Mouse (Mus musculus) ES-Bruce4 (cell line): Measurements from ENCODE around the gene Nanos3. TPM values are rescaled to one million over a fixed set of nuclear protein-coding genes. Genes with fewer than 3 reads are reported as not detected.

ENCODE experiments used
- H3K27ac ChIP-seq: 2 replicates; pipeline ENCODE4 v1.5.1; 2012; ENCODE audit warnings: low read length, inconsistent platforms; ENCODE audit not compliant: insufficient read depth
- H3K27me3 ChIP-seq: 2 replicates; pipeline ENCODE4 v1.6.1; 2012; ENCODE audit warnings: mild to moderate bottlenecking, low read length, inconsistent platforms; ENCODE audit not compliant: control insufficient read depth, poor library complexity, insufficient read depth, severe bottlenecking
- H3K36me3 ChIP-seq: 2 replicates; pipeline ENCODE4 v1.6.1; 2012; ENCODE audit warnings: inconsistent platforms, mild to moderate bottlenecking, low read length, moderate library complexity; ENCODE audit not compliant: control insufficient read depth, poor library complexity, insufficient read depth, severe bottlenecking
- H3K4me1 ChIP-seq: one replicate; pipeline ENCODE4 v1.8.1; 2011; ENCODE audit warnings: low read length; ENCODE audit not compliant: control insufficient read depth, insufficient read depth
- H3K4me3 ChIP-seq: 2 replicates; pipeline ENCODE4 v1.5.1; 2011; ENCODE audit warnings: low read depth, mild to moderate bottlenecking, low read length
- H3K9ac ChIP-seq: 2 replicates; pipeline ENCODE4 v1.6.1; 2012; ENCODE audit warnings: low read depth, mild to moderate bottlenecking, inconsistent platforms; ENCODE audit not compliant: poor library complexity, severe bottlenecking
- H3K9me3 ChIP-seq: replicated peaks from 2 replicates; pipeline ENCODE4 v1.6.1; 2012; ENCODE audit warnings: mild to moderate bottlenecking, low read length, inconsistent platforms; ENCODE audit not compliant: control insufficient read depth, poor library complexity, insufficient read depth, severe bottlenecking
- CTCF ChIP-seq: IDR thresholded peaks from one replicate; pipeline ENCODE4 v1.8.1; 2011; ENCODE audit warnings: low read depth, low read length
- EP300 ChIP-seq: IDR thresholded peaks from 2 replicates; pipeline ENCODE4 v1.6.1; 2011; ENCODE audit warnings: low read depth, low read length; ENCODE audit not compliant: insufficient read depth
- POLR2A ChIP-seq: IDR thresholded peaks from one replicate; pipeline ENCODE4 v1.8.1; 2011; ENCODE audit warnings: low read length; ENCODE audit not compliant: insufficient read depth
- polyA plus RNA-seq: library from polyadenylated mRNA; stranded (reverse); fragments of >200 nt; gene quantifications from 2 replicates; pipeline ENCODE4 v1.2.4, GENCODE M21; 2011; ENCODE audit warnings: low read depth; ENCODE audit not compliant: missing spikeins, insufficient read depth, insufficient read length

Gene Nanos3
- 3.0 and 4.3 TPM in 2 replicates for polyA plus RNA-seq

DNA sequence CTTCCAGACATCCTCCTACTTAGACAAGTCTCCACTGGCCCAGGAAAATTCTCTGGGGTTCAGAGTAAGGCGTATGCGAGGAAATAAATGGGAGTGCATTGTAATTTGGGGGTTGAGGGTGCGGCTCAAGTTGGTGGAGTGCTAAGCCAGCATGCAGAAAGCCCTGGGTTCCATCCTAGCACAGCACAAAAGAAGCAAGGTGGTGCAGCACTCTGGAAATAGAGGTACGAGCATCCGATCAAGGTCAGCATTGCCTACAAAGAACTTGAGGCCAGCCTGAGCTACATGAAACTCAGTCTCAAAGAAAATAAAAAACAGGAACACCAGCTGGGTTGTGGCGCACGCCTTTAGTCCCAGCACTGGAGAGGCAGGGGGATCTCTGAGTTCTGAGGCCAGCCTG lies at the start of gene Nanos3:
Gene Nanos3 (minus strand): TSS at position 101 of the 400 bp plus-strand sequence.
- H3K9ac ChIP-seq: peak within 1 kb of the TSS; percentile 98
- TF ChIP-seq POLR2A (no peak), CTCF (no peak), EP300 (no peak)
- no peaks in the 10 kb centered on the region for H3K36me3 ChIP-seq
- no peaks in the 10 kb centered on the region for H3K9me3 ChIP-seq
- peak within 1 kb of the TSS; percentile 87 for H3K27ac ChIP-seq
- peaks cover 5% of the 10 kb centered on the region for H3K4me1 ChIP-seq
- peak within 1 kb of the TSS; percentile 75 for H3K4me3 ChIP-seq
- no peaks in the 10 kb centered on the region for H3K27me3 ChIP-seq

DNA sequence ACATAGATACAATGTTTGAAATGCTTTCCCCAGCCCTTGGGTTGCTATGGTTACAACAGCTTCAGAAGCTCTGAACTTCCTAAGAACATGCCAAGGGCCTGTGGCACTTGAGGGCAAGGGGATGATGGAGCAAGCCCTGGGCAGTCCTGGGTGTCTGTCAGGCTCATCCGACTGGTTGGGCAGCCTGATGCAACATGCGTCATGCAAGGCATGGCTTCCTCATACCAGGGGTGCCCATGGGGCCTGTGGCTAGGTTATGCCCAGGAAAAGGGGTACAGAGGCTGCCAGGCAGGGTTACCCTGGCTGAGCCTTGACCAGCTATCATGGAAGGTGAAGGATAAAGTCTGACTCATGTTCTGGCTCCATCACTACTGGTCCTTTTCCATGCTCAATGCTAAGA lies 48.0 kb upstream of the Nanos3 start:
- Histone ChIP-seq H3K9ac (no peak overlapping the region), H3K4me3 (no peak overlapping the region), H3K4me1 (no peaks in the 10 kb centered on the region), H3K36me3 (peaks cover 6% of the 10 kb centered on the region; the same call in 1 of the 2 replicates), H3K9me3 (no peaks in the 10 kb centered on the region), H3K27me3 (no peaks in the 10 kb centered on the region), H3K27ac (no peak overlapping the region)
- TF ChIP-seq CTCF (no peak), EP300 (no peak), POLR2A (no peak)

DNA sequence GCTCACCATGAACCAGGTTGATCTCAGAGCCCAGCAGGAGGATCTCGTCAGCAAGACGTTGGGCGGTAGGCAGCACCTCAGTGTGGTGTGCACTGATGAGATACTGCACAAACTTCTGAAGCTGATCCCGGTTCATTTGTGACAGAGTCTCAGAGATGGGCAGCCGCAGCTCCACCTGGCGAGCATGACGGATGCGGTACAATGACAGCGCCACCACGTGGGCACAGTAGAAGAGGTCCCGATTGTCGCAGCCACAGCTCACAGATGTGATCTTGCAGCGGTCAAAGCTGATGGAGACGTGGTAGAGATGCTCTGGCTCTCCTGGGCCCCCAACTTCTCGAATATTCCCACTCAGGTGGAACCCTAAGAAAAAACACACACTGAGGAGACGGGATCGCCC lies 45.7 kb upstream of the Nanos3 start:
- Histone ChIP-seq H3K4me3 (no peak overlapping the region), H3K27me3 (no peaks in the 10 kb centered on the region), H3K9me3 (no peaks in the 10 kb centered on the region), H3K9ac (no peak overlapping the region), H3K27ac (no peak overlapping the region), H3K36me3 (peaks cover 9% of the 10 kb centered on the region; the same call in 1 of the 2 replicates), H3K4me1 (no peaks in the 10 kb centered on the region)
- TF ChIP-seq CTCF (peak; percentile 99), POLR2A (no peak)

DNA sequence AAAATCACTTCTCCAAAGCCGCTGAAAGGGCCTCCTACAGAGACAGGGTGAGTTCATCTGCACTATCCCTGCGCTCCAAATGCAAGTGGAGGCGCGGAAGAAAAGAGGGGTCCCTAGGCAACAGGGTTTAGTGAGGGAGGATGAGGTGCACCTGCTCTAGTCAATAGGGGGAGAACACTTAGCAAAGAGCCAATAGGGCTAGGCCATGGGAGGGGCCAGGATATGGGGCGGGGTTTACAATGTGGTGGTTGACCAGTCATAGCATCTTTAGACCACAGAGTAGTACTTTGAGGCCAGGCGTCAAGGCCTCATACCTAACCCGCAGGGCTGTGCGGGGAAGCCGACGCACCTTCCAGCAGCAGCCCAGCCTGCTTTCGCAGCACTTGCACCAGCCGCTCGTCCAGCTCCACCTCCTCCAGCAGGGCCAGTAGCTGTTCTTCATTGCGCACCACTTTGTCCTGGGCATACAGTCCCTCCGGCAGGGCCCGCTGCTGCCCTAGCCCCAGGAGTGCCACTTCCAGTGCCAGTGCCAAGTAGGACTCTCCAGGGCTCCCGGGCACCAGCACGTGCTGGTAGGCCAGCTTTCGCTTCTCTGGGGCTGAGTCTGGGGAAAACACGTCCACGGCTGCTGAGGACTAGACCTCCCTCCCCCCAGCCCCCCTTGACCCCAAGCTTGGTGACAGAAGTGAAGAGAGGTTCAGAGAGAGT lies 38.5 kb upstream of the Nanos3 start:
- H3K9ac ChIP-seq: peak overlapping the region; percentile 30
- H3K4me1 ChIP-seq: peaks cover 4% of the 10 kb centered on the region
- H3K4me3 ChIP-seq: peak overlapping the region; percentile 53

DNA sequence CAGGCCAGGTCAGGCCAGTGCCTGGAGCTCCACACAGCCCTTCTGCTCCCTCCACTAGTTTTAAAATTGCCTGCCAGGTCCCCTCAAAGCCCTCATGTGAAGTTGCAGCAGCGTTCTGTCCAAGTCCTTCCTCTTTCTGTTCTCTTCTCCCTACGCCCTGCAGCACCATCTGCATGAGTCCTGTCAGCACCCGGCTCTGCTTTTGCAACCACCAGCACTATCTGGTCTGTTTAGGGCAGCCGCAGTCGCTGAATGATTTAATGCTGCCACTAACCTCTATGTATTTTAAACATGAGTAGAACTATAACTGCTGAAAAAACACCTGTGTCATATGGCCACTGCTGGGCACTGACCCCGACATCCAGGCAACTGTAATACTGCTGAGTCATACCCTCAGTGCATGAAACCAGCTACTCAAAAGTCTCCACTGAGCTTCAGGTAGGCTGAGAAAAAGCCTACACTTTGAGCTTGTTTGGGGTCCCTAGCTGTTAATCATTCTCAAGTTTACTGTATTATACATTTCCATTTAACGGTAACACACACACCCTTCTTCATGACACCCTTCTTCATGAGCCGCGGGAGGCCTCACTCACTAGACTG lies 37.6 kb upstream of the Nanos3 start:
- Histone ChIP-seq H3K27me3 (no peaks in the 10 kb centered on the region), H3K27ac (peak overlapping the region; percentile 30), H3K4me3 (peak overlapping the region; percentile 53), H3K36me3 (peaks cover 20% of the 10 kb centered on the region), H3K9me3 (no peaks in the 10 kb centered on the region), H3K4me1 (peaks cover 4% of the 10 kb centered on the region), H3K9ac (peak overlapping the region; percentile 30)
- no peak for TF ChIP-seq EP300

More for the DNA sequence above, 38.5 kb upstream of the Nanos3 start:
- H3K27ac ChIP-seq: peak overlapping the region; percentile 9; the same call in 1 of the 2 replicates
- no peak for TF ChIP-seq EP300
- TF ChIP-seq POLR2A: no peak
- no peak for TF ChIP-seq CTCF
- no peaks in the 10 kb centered on the region for H3K9me3 ChIP-seq
- H3K27me3 ChIP-seq: no peaks in the 10 kb centered on the region
- H3K36me3 ChIP-seq: peaks cover 16% of the 10 kb centered on the region

DNA sequence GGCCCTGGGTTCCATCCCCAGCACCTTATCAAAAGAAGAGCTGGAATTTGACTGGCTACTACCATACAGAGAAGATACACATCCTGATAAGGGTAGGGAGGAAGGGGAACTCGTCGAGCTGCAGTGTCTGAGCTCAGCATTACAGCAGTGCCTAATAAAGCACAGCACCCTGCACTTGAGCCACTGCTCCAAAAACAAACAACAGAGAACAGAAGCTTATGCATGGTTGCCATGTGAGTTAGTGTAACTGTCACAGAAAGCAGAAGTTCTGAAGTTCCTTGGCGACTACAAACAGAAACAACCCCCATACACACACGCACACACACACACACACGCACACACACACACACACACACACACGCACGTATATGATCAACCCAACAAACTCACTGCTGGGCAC lies 35.1 kb upstream of the Nanos3 start:
- Histone ChIP-seq H3K9ac (no peak overlapping the region), H3K27me3 (no peaks in the 10 kb centered on the region), H3K36me3 (peaks cover 20% of the 10 kb centered on the region), H3K4me3 (no peak overlapping the region), H3K4me1 (peaks cover 4% of the 10 kb centered on the region), H3K27ac (no peak overlapping the region), H3K9me3 (no peaks in the 10 kb centered on the region)
- TF ChIP-seq POLR2A: no peak
- TF ChIP-seq CTCF: no peak
- no peak for TF ChIP-seq EP300
